Mouse (Mus musculus) macrophage (primary cell): Measurements from ENCODE around the gene Crabp2. TPM values are rescaled to one million over a fixed set of nuclear protein-coding genes. Genes with fewer than 3 reads are reported as not detected.
A peak's percentile ranks its signal among the peaks of the same experiment; 100 is the strongest.

Experiments
- H3K27ac ChIP-seq: fragments of 350-480 bp; formaldehyde crosslinking; 2 replicates; pipeline ENCODE4 v1.9.0; 2021
- H3K36me3 ChIP-seq: fragments of 350-480 bp; formaldehyde crosslinking; 2 replicates; pipeline ENCODE4 v1.9.0; 2021; ENCODE audit errors: inconsistent target
- H3K4me3 ChIP-seq: fragments of 350-480 bp; formaldehyde crosslinking; 2 replicates; pipeline ENCODE4 v1.9.0; 2021; ENCODE audit errors: inconsistent target
- H3K79me2 ChIP-seq: fragments of 350-480 bp; formaldehyde crosslinking; 2 replicates; pipeline ENCODE4 v1.9.0; 2021; ENCODE audit errors: inconsistent target
- WGBS: methylation state at CpG from one replicate; pipeline ENCODE4 v1.1.7; 2026; ENCODE audit warnings: inconsistent platforms; ENCODE audit not compliant: missing documents; 5-methylcytosine and 5-hydroxymethylcytosine counted together
- polyA plus RNA-seq: library from polyadenylated mRNA; stranded (reverse); fragments of 250-400 nt; gene quantifications from 3 replicates; pipeline ENCODE4 v1.2.4, GENCODE M21; 2018; ENCODE audit warnings: inconsistent platforms

Crabp2 gene
- polyA plus RNA-seq, 1 experiment from 2014 or later: not detected

DNA sequence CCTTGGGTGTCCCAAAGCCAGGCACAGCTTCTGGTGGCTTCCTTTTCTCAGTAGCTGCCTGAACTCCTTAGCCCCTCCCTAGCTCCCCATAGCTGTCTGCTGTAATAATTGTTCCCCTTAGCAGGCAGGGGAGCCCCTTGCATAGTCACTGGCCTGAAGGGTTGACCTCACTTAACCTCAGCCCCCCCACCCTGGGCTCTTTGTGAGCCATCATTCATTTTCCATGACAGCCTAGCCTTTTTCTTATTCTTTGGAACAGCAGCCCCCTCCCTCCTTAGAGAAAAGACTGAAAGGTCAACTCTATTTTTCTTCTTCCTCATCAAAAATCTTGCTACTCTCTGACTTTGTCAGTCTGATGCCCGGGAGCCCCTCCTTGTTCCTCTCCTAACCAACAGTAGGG lies 10.5 kb downstream of the Crabp2 start:
- Histone ChIP-seq H3K27ac (no peak overlapping the region), H3K79me2 (no peaks in the 10 kb centered on the region)
- 33% methylated on average over 1 of the region's 1 CpGs for WGBS

DNA sequence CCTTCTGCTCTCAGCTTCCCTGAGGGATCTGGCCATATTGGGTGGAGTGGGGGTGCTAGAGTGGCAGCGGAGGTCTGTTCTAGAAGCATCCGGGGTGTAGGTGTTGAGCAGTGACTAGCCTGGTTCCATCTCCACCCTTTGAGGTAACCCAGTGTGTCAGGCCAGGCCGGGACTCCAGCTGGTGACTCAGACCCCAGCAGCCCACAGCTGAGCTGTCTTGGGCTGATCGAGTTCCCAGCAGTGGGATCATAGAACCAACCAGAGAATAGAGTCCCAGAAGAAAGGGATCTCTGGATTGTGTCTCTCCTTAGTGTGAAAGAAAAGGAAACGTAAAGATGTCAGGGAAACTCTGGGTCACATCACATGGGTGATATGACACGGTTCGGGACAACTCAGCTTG lies 10.9 kb downstream of the Crabp2 start:
- no peak overlapping the region for H3K27ac ChIP-seq
- H3K79me2 ChIP-seq: no peaks in the 10 kb centered on the region
- WGBS: 78% methylated on average over 7 of the region's 7 CpGs
- H3K4me3 ChIP-seq: no peak overlapping the region
- no peaks in the 10 kb centered on the region for H3K36me3 ChIP-seq

More for the DNA sequence above, 10.5 kb downstream of the Crabp2 start:
- Histone ChIP-seq H3K4me3 (no peak overlapping the region), H3K36me3 (no peaks in the 10 kb centered on the region)

DNA sequence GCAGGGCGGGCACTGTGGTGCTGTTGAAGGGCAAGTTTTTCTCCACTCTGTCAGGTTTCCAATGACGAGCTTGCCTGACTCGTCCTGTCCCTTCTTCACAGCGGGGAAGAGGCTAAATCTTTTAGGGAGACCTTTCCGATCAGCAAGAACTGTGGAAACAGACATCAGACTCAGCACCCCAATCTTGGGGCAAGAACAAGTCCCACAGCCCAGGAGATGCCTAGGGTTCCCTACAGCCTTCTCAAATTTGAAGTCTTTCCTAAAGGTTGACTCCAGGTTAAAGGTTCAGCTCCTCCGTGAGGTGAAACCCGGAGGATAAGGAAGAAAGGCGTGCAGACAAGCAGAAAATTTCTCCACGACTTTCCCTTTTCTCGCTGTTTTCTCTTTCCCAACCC lies 11.7 kb downstream of the Crabp2 start:
- Histone ChIP-seq H3K4me3 (no peak overlapping the region), H3K27ac (no peak overlapping the region), H3K36me3 (no peaks in the 10 kb centered on the region), H3K79me2 (no peaks in the 10 kb centered on the region)
- WGBS: 43% methylated on average over 10 of the region's 10 CpGs

DNA sequence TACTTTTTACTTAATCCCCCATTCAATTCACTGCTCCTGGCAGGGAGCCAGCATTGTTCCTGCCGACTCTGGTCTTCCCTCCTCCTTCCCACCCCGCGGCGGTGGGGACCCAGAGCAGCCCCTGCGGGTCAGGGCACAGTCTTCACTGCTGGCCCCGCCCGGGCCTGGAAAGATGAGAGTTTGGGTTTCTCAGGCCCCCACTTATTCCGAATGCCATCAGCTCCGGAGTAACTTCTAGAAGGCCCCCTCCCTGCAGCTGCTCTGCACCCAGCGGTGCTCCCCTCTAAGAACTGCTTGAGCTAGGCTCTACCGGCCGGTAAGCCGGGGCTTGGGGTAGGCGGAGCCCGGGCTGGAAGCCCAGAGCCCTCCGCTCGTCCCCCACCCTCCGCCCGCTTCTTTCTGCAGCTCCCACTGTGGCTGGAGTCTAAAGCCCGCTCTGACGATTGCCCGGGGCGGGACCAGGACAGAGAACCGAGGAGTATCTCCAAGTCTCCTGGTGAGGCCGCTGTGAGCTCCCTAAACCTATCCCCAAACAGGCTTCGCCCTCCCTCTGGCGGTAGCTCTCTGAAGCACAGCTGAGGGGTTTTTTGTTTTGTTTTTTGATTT lies 12.2 kb downstream of the Crabp2 start:
- WGBS: under 1% methylated on average over 27 of the region's 27 CpGs
- no peaks in the 10 kb centered on the region for H3K36me3 ChIP-seq
- H3K27ac ChIP-seq: no peak overlapping the region
- no peaks in the 10 kb centered on the region for H3K79me2 ChIP-seq
- no peak overlapping the region; the same call in 1 of the 2 replicates for H3K4me3 ChIP-seq

DNA sequence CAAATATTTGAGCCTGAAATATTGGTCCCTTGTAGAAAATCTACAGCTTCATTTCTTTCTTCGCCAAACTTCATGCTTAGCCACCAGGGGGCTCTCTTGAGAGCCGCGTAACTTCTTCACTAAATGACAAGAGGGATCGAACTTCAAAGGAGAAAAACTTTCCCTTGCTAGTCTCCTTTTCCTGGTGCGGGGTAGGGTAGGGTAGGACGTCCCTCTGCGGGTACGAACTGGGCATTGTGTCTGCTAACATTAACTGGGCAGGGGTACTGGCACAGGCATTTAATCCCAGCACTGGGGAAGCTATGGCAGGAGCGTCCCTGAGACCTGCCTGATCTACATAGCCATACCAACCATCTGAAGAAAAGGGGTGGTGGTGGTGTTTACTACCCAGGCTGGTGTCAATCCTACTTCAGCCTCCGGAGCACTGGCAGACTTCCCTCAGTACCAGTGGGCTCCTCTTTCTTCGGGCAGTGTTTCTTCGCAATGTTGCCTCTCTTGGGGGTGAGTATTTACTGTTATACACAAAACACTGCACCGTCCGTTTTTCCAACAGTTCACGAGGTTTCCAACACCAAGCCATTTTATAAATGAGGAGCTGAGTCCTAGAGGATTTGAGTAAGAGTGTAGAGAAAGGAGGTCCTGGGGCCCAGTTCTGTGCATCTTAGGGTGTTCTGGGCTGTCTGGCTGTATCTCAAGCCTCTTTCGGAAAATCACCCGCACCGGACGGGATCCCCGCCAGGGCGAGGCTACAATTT lies 21.9 kb downstream of the Crabp2 start:
- Histone ChIP-seq H3K27ac (no peak overlapping the region), H3K4me3 (peak overlapping the region; percentile 1; the same call in 1 of the 2 replicates), H3K36me3 (no peaks in the 10 kb centered on the region), H3K79me2 (no peaks in the 10 kb centered on the region)
- WGBS: 6% methylated on average over 20 of the region's 21 CpGs

DNA sequence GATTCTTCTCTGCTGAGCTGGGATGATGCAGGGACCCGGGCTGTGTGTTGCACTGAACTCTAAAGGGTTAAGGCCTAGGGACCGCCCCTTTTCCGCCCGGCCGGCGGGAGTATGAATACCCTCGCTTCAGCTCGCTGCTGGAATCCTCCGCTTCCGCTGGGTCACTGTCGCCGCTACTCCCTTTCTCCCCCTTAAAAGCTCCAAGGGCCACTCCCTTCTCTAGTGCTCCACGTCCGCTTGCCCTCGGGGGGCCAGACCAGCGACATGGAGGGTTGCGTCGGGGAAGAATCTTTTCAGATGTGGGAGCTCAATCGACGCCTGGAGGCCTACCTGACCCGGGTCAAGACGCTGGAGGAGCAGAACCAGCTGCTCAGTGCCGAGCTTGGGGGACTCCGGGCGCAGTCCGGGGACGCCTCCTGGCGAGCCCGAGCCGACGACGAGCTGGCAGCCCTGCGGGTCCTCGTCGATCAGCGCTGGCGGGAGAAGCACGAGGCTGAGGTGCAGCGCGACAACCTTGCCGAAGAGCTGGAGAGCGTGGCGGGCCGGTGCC lies 22.5 kb downstream of the Crabp2 start, which contains the start of gene Nes:
Nes (plus strand) TSS at position 140 of the 550 bp plus-strand sequence.
- Histone ChIP-seq H3K27ac (no peak within 1 kb of the TSS), H3K4me3 (peak within 1 kb of the TSS; percentile 1; the same call in 1 of the 2 replicates), H3K79me2 (no peaks in the 10 kb centered on the region), H3K36me3 (no peaks in the 10 kb centered on the region)
- WGBS: 2% methylated on average over 44 of the region's 44 CpGs

DNA sequence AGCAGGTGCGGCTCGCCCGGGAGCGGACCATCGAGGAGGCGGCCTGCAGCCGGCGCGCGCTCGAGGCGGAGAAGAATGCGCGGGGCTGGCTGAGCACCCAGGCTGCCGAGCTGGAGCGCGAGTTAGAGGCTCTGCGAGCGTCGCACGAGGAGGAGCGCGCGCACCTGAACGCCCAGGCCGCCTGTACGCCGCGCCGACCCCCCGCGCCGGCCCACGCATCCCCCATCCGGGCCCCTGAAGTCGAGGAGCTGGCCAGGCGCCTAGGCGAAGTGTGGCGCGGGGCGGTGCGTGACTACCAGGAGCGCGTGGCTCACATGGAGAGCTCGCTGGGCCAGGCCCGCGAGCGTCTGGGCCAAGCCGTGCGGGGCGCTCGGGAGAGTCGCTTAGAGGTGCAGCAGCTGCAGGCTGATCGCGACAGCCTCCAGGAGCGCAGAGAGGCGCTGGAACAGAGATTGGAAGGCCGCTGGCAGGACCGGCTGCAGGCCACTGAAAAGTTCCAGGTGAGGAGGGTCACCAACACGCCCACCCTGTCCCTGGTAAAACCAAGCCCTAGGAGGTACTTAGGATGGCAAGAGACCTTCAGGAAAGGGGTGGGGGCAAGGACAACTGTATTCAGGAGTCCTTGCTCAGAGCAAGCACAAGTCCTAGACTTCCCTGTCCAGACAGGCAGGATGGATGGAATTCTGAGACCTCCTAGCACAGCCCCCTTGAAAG lies 23.2 kb downstream of the Crabp2 start:
- Histone ChIP-seq H3K36me3 (no peaks in the 10 kb centered on the region), H3K79me2 (no peaks in the 10 kb centered on the region), H3K4me3 (no peak overlapping the region), H3K27ac (no peak overlapping the region)
- WGBS: 8% methylated on average over 55 of the region's 60 CpGs

DNA sequence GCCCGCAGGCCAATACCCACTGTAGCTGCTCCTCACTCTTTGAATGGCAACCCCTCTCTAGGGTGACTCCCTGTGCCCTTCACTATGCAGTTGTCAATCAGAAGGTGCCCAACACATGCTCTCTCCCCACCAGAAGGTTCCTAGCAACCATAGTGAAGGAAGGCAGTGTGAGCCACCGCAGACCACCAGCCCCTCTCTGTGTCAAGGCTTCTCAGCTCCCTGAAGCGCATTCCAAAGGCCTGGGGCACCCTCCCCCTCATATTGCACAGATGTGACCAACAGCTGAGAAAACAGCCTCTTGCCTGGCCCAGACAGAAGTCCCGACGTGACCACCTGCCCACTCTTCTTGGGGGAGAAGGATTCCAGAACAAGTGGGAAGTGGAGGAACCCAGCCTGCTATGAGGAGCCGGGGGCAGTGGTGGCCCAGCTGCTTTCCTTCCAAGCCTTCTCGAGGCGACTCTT lies 23.8 kb downstream of the Crabp2 start:
- H3K4me3 ChIP-seq: no peak overlapping the region
- H3K27ac ChIP-seq: no peak overlapping the region
- 82% methylated on average over 6 of the region's 8 CpGs for WGBS
- H3K36me3 ChIP-seq: no peaks in the 10 kb centered on the region
- no peaks in the 10 kb centered on the region for H3K79me2 ChIP-seq

DNA sequence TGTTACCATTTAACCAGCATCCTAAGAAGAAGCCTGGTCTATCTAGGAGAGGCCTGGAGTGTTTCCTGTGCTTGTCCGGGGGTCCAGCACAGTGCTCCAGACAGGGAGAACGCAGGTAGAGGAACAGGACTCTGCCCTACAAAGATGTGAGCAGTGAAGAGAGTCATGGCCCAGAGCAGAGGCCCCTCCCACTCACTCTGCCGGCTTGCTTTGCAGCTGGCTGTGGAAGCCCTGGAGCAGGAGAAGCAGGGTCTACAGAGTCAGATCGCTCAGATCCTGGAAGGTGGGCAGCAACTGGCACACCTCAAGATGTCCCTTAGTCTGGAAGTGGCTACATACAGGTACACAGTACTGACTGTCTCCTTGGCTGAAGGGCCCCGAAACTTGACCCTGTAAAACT lies 24.3 kb downstream of the Crabp2 start:
- no peak overlapping the region for H3K27ac ChIP-seq
- H3K79me2 ChIP-seq: no peaks in the 10 kb centered on the region
- WGBS: 79% methylated on average over 5 of the region's 5 CpGs
- H3K4me3 ChIP-seq: no peak overlapping the region
- no peaks in the 10 kb centered on the region for H3K36me3 ChIP-seq

DNA sequence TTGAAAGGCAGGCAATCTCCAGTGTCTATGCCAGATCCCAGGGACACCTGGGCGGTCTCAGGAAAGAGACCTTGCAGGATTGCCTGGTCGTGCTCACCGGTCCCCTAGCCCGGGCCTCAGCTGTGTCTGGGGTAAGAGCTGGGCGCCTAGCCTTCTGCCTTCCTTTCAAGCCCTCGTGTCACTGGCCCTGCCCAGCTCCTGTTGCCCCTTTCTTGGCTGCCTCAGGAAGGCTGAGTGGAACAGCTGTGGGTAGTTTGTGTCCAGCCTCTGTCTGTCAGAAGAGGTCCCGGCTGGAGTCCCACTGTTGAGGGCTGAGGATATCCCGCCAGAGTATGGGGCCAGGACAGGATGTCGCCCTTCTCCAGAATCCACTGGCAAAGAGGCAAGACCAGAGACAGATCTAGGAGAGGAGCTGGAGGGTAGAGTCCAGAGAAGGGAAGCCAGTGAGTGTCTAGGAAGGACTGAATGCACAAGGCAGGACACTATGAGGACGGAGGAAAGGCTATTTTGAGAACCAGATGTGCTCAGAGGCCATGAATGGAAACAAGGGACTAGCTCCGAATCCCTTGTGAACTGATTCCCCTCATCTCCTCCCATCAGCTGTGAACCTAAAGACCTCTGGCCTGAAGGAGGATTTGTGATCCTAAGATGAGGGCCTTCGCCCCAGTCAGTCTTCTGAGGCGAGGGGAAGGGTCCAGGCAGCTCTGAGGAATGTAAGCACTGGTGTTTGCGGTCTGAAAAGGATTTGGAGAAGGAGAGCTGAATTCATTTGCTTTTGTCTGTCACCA lies 25.3 kb downstream of the Crabp2 start:
- Histone ChIP-seq H3K79me2 (no peaks in the 10 kb centered on the region), H3K27ac (no peak overlapping the region), H3K36me3 (no peaks in the 10 kb centered on the region), H3K4me3 (no peak overlapping the region)
- 90% methylated on average over 14 of the region's 14 CpGs for WGBS

DNA sequence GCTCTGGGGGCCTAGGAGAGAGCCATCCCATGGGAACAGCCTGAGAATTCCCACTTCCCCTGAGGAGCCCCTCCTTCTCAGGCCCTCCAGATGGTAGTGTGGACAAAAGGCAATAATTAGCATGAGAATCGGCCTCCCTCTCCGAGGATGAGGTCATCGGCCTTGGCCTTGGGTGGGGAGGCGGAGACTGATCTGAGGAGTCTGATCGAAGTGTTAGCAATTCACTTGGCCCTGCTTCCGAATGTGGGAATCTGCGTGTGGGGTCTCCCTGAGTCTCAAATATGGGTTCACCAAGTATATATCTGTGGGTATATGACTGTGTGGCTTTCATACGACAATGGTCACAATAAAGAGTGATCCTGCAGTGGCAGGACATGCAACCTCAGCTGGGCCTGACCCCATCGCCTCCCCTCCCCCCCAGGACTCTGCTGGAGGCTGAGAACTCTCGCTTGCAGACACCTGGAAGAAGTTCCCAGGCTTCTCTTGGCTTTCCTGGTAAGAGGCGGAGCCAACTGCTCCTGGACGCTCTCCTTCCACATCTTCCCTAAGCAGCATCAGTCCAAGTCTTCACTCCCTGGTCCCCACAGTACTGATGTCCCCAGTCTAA lies 26.0 kb downstream of the Crabp2 start:
- 93% methylated on average over 12 of the region's 12 CpGs for WGBS
- H3K27ac ChIP-seq: no peak overlapping the region
- no peak overlapping the region for H3K4me3 ChIP-seq
- no peaks in the 10 kb centered on the region for H3K36me3 ChIP-seq
- H3K79me2 ChIP-seq: no peaks in the 10 kb centered on the region

DNA sequence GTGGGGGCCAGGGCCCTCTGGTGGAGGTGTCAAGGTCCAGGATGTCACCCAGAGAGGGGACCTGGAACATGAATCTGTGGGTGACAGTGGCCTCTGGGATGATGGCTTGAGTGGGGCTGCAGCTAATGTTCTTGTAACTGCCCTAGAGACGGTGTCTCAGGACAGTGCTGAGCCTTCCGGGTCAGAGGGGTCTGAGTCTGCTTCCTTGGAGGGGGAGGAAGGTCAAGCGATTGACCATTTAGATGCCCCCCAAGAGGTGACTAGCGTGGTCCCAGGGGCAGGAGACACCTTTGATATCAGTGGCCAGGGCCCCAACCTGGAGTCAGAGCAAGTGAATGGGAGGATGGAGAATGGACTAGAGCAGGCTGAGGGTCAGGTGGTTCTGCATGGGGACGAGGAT lies 31.0 kb downstream of the Crabp2 start:
- no peaks in the 10 kb centered on the region for H3K79me2 ChIP-seq
- H3K36me3 ChIP-seq: no peaks in the 10 kb centered on the region
- 93% methylated on average over 5 of the region's 5 CpGs for WGBS
- no peak overlapping the region for H3K27ac ChIP-seq
- no peak overlapping the region for H3K4me3 ChIP-seq

DNA sequence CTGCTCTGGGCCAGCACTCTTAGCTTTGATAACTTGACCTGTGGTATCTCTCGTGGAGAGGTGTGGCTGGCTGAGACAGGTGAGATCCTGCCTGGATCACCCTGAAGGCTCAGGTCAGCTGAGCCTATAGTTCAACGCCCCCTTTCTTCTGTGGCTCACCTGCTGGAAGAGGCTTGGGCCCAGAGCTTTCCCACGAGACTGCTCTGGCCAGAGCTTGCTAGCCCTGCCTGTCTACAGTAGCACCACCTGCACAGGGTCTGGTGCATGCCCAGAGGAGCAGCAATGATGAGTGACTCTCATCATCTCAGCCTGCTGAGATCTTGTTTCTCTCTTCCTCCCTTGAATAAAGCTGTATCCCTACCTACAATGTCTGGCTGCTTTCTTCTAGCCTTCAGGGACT lies 31.6 kb downstream of the Crabp2 start:
- WGBS: 77% methylated on average over 3 of the region's 3 CpGs
- H3K27ac ChIP-seq: no peak overlapping the region
- H3K36me3 ChIP-seq: no peaks in the 10 kb centered on the region
- H3K4me3 ChIP-seq: no peak overlapping the region
- H3K79me2 ChIP-seq: no peaks in the 10 kb centered on the region

DNA sequence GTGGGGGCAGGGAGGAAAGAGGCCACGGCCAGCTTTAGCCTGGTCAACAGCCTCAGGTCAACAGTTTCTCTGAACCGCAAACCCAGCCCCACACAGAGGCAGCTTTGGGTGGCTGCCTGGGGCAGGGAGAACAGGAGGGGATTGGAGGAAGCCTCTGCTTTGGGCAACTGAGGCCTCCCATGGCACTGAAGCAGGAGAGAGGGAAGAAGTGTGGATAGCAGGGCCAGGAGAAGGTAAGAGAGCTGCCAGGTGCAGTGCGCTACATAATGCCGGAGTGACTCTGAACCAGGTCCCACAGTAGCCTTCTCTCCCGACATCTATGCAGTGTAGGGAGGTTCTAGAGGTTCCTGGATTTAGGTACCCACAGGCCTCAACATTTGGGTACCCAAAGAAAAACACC lies 32.3 kb downstream of the Crabp2 start:
- 86% methylated on average over 5 of the region's 5 CpGs for WGBS
- no peak overlapping the region for H3K27ac ChIP-seq
- H3K36me3 ChIP-seq: no peaks in the 10 kb centered on the region
- no peak overlapping the region for H3K4me3 ChIP-seq
- no peaks in the 10 kb centered on the region for H3K79me2 ChIP-seq
